Mouse (Mus musculus): ENCODE data around the gene Znrf2.

DNA sequence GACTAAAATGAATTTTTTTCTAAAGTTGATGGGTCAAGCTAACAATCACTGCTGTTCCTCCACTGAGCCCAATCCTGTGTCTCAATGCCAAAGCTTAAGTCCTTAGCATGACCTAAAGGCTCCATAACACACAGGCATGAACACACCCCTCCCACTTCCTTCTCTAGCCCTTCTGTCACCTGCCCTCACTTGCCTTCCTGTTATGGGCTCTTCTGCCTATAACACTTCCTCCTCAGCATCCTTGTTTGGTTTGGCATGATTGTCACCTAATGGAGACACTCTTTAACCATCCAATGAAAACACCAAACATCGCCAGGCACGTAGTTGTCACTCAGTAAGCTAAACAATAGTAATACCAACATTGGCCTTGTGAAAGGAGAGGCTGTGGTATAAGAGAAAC lies 85.8 kb downstream of the Znrf2 start:
- TF ChIP-seq POLR2A (IDR thresholded peaks at IDR 0.05; ENCODE audit: insufficient read depth, low read depth, low read length) (no peak), CTCF (IDR thresholded peaks at IDR 0.05; ENCODE audit: insufficient read depth, low read depth, low read length) (no peak)

Measured in olfactory bulb, adult 2 months (tissue).